Mouse (Mus musculus): Measurements from ENCODE around the gene Mcoln3. TPM values are rescaled to one million over a fixed set of nuclear protein-coding genes. Genes with fewer than 3 reads are reported as not detected.

Gene Mcoln3
- polyA plus RNA-seq, 1 experiment from 2014 or later = 0.69 TPM

DNA sequence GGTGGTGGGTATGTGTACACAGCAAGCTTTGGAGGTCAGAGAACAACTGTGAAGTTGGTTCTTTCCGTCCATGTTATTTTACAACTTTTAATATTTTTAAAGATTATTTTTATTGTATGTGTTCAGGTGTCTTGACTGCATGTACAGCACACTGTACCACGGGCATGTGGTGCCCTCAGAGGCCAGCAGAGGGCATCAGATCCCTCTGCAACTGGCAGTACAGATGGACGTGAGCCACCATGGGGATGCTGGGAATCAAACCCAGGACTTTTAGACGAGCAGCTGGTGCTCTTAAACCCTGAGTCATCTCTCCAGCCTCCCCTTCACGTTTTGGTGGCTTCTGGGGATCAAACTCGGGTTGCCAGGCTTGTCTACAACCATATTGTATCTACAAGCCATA is 15.2 kb upstream of the Mcoln3 start:
- no peak for ATAC-seq (ENCODE audit: low read depth)
- 51% methylated on average over 6 of the region's 6 CpGs for WGBS
- H3K4me3 ChIP-seq (ENCODE audit: low read length) = no peak overlapping the region
- H3K36me3 ChIP-seq (ENCODE audit: control insufficient read depth, insufficient read depth, low read length) = no peaks in the 10 kb centered on the region
- no peaks in the 10 kb centered on the region for H3K9me3 ChIP-seq (ENCODE audit: control insufficient read depth, low read length)
- H3K9ac ChIP-seq (ENCODE audit: low read length) = no peak overlapping the region
- no peak overlapping the region for H3K27ac ChIP-seq (ENCODE audit: low read length)
- H3K27me3 ChIP-seq (ENCODE audit: control insufficient read depth, insufficient read depth, low read depth, low read length) = 0 out of 2 replicates have a peak, but pooled peaks cover 2% of the 10 kb centered on the region
- no peak overlapping the region for H3K4me2 ChIP-seq (ENCODE audit: low read depth, low read length)
- H3K4me1 ChIP-seq (replicated peaks; ENCODE audit: control insufficient read depth, insufficient read depth, low read length) = peaks cover under 1% of the 10 kb centered on the region

- peaks cover 3% of the 10 kb centered on the region for H3K4me1 ChIP-seq (replicated peaks; ENCODE audit: control insufficient read depth, insufficient read depth, low read length)
- H3K27ac ChIP-seq (ENCODE audit: low read length) = no peak overlapping the region
- H3K9me3 ChIP-seq (ENCODE audit: control insufficient read depth, low read length) = no peaks in the 10 kb centered on the region
- H3K27me3 ChIP-seq (ENCODE audit: control insufficient read depth, insufficient read depth, low read depth, low read length) = 0 out of 2 replicates have a peak, but pooled peaks cover 2% of the 10 kb centered on the region
- peak overlapping the region; percentile 51 for H3K4me3 ChIP-seq (ENCODE audit: low read length)
- ATAC-seq (ENCODE audit: low read depth) = peak; percentile 44
- H3K36me3 ChIP-seq (ENCODE audit: control insufficient read depth, insufficient read depth, low read length) = no peaks in the 10 kb centered on the region
- peak overlapping the region; percentile 84 for H3K4me2 ChIP-seq (ENCODE audit: low read depth, low read length)
- peak overlapping the region; percentile 8; the same call in 1 of the 2 replicates for H3K9ac ChIP-seq (ENCODE audit: low read length)
- WGBS = 4% methylated on average over 18 of the region's 18 CpGs
Observed at GRCm38 (mm10) chr3:146107116-146107849, 10.0 kb upstream of the Mcoln3 start.

DNA sequence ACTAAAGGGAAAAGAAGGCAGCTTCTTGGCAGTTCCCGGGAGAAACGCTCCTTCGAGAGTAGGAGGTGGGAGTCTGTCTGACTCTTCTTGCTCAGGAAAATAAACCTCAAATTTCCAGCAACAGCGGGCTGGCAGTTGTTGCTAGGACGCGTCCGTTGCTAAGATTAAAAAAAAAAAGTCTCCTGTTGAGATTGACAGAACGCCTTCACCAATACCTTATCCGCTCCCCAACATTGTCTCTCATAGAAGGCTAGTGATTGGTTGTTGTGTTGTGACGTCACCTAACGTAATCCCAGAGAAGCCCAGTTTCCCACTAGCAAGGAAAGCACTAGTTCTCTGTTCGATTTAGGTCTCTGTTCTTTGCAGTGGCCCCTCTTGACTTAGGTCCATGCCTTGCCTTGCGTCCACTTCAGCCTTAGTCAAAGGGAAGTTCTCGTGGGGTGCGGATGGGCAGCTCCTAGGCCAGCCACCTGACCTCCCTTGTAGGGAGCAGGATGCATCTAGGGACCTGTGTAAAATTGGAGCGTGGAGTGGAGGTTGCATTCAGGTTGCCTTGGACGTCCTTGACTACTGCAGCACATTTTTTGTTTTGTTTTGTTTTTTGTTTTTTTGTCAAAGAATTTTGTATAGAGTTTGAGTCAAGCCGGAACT is 9.2 kb upstream of the Mcoln3 start, which contains the start of gene Wdr63:
Gene Wdr63, minus strand, starts transcription at position 210 of the 651 bp plus-strand sequence.
- H3K36me3 ChIP-seq (ENCODE audit: control insufficient read depth, insufficient read depth, low read length) = no peaks in the 10 kb centered on the region
- H3K9me3 ChIP-seq (ENCODE audit: control insufficient read depth, low read length) = no peaks in the 10 kb centered on the region
- H3K27ac ChIP-seq (ENCODE audit: low read length) = no peak within 1 kb of the TSS
- H3K27me3 ChIP-seq (ENCODE audit: control insufficient read depth, insufficient read depth, low read depth, low read length) = peaks cover 2% of the 10 kb centered on the region; the same call in 1 of the 2 replicates
- H3K4me3 ChIP-seq (ENCODE audit: low read length) = peak within 1 kb of the TSS; percentile 51
- H3K4me1 ChIP-seq (replicated peaks; ENCODE audit: control insufficient read depth, insufficient read depth, low read length) = peaks cover 3% of the 10 kb centered on the region
- 10% methylated on average over 18 of the region's 18 CpGs for WGBS
- H3K4me2 ChIP-seq (ENCODE audit: low read depth, low read length) = peak within 1 kb of the TSS; percentile 84
- peak within 1 kb of the TSS; percentile 8; the same call in 1 of the 2 replicates for H3K9ac ChIP-seq (ENCODE audit: low read length)
- peak; percentile 96 for ATAC-seq (ENCODE audit: low read depth)

DNA sequence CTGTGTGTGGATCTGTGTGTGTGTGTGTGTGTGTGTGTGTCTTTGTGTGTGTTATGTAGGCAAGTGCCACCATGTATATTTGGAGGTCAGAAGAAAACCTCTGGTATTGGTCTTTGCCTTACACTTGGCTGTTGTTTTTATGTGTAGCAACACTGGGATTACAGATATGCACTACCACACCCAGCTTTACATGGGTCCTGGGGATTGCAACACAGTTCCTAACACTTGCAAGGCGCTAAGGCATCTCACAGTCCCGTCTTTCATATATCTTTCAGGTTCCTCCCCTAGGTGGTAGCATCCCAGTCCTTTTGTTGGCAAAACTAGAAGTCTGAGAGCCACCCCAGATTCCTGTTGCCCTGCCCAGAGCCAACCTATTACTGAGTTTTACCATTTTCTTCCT is 8.3 kb upstream of the Mcoln3 start:
- Histone ChIP-seq H3K4me2 (ENCODE audit: low read depth, low read length) (no peak overlapping the region), H3K9me3 (ENCODE audit: control insufficient read depth, low read length) (no peaks in the 10 kb centered on the region), H3K27me3 (ENCODE audit: control insufficient read depth, insufficient read depth, low read depth, low read length) (peaks cover 2% of the 10 kb centered on the region; the same call in 1 of the 2 replicates), H3K36me3 (ENCODE audit: control insufficient read depth, insufficient read depth, low read length) (no peaks in the 10 kb centered on the region), H3K27ac (ENCODE audit: low read length) (no peak overlapping the region), H3K4me1 (replicated peaks; ENCODE audit: control insufficient read depth, insufficient read depth, low read length) (peaks cover 3% of the 10 kb centered on the region), H3K4me3 (ENCODE audit: low read length) (no peak overlapping the region), H3K9ac (ENCODE audit: low read length) (no peak overlapping the region)
- no peak for ATAC-seq (ENCODE audit: low read depth)
- WGBS = 69% methylated on average over 2 of the region's 2 CpGs

DNA sequence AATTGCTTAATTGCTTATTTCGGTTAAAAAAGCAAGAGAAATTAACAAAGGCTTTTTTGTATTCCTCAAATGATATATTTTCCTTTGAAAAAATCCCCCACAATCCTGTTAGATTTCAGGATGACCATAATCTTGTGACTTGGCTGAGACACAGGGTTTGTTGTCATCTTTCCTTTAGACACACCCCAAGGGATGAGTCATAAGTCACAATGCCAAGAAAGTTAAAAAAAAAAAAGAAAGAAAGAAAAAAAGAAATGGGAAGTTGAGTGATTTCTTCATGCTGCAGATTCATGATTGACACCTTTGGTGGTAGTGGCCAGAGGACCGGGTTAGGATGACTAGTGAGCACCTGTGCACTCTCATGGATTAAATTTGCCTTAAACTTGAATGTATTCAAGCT is 6.9 kb upstream of the Mcoln3 start:
- ATAC-seq (ENCODE audit: low read depth) = no peak
- Histone ChIP-seq H3K9ac (ENCODE audit: low read length) (no peak overlapping the region), H3K27ac (ENCODE audit: low read length) (no peak overlapping the region), H3K36me3 (ENCODE audit: control insufficient read depth, insufficient read depth, low read length) (no peaks in the 10 kb centered on the region), H3K9me3 (ENCODE audit: control insufficient read depth, low read length) (no peaks in the 10 kb centered on the region), H3K4me1 (replicated peaks; ENCODE audit: control insufficient read depth, insufficient read depth, low read length) (peaks cover 3% of the 10 kb centered on the region), H3K27me3 (ENCODE audit: control insufficient read depth, insufficient read depth, low read depth, low read length) (peaks cover 2% of the 10 kb centered on the region; the same call in 1 of the 2 replicates), H3K4me3 (ENCODE audit: low read length) (no peak overlapping the region), H3K4me2 (ENCODE audit: low read depth, low read length) (no peak overlapping the region)
- 72% methylated on average over 2 of the region's 2 CpGs for WGBS

GRCm38 (mm10) chr3:146110916-146111315 is 6.3 kb upstream of the Mcoln3 start:
- no peak for ATAC-seq (ENCODE audit: low read depth)
- Histone ChIP-seq H3K27ac (ENCODE audit: low read length) (no peak overlapping the region), H3K9ac (ENCODE audit: low read length) (no peak overlapping the region), H3K9me3 (ENCODE audit: control insufficient read depth, low read length) (no peaks in the 10 kb centered on the region), H3K4me1 (replicated peaks; ENCODE audit: control insufficient read depth, insufficient read depth, low read length) (peaks cover 3% of the 10 kb centered on the region), H3K36me3 (ENCODE audit: control insufficient read depth, insufficient read depth, low read length) (no peaks in the 10 kb centered on the region), H3K27me3 (ENCODE audit: control insufficient read depth, insufficient read depth, low read depth, low read length) (peaks cover 2% of the 10 kb centered on the region; the same call in 1 of the 2 replicates), H3K4me3 (ENCODE audit: low read length) (no peak overlapping the region), H3K4me2 (ENCODE audit: low read depth, low read length) (no peak overlapping the region)
- WGBS = 61% methylated on average over 6 of the region's 6 CpGs

DNA sequence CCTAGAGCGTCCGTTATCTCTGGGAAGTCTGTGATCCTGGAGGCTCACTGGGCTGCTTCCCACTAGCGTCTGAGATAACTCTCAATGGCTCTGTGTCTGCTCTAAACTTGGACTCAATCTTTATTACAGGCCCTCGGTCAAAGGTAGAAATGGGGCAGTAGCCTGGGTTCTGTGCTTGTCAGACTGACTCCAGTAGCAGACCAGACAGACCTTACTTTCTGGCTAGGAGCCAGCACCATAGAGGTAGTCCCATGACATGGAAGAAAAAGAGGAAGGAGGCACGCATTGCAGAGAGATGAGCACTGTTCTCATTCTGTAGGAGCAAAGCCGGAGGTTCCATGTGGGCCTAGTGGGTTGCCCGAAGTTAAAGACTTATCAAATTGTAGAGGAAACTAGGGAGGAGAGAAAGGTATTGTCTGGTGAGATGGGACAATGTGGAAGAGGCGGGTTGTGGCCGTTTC is 777 bp downstream of the Mcoln3 start:
- Histone ChIP-seq H3K27ac (ENCODE audit: low read length) (no peak overlapping the region), H3K9ac (ENCODE audit: low read length) (no peak overlapping the region), H3K4me2 (ENCODE audit: low read depth, low read length) (no peak overlapping the region; the same call in 1 of the 2 replicates), H3K4me1 (replicated peaks; ENCODE audit: control insufficient read depth, insufficient read depth, low read length) (peaks cover 3% of the 10 kb centered on the region; the same call in 1 of the 2 replicates), H3K36me3 (ENCODE audit: control insufficient read depth, insufficient read depth, low read length) (no peaks in the 10 kb centered on the region), H3K27me3 (ENCODE audit: control insufficient read depth, insufficient read depth, low read depth, low read length) (peaks cover 18% of the 10 kb centered on the region), H3K9me3 (ENCODE audit: control insufficient read depth, low read length) (no peaks in the 10 kb centered on the region), H3K4me3 (ENCODE audit: low read length) (no peak overlapping the region)
- ATAC-seq (ENCODE audit: low read depth) = no peak
- 56% methylated on average over 9 of the region's 9 CpGs for WGBS

GRCm38 (mm10) chr3:146121310-146122124 is 4.3 kb downstream of the Mcoln3 start:
- 10% methylated on average over 25 of the region's 25 CpGs for WGBS
- peak overlapping the region; percentile 21; the same call in 1 of the 2 replicates for H3K9ac ChIP-seq (ENCODE audit: low read length)
- no peak overlapping the region for H3K27ac ChIP-seq (ENCODE audit: low read length)
- H3K27me3 ChIP-seq (ENCODE audit: control insufficient read depth, insufficient read depth, low read depth, low read length) = peaks cover 18% of the 10 kb centered on the region
- peak; percentile 54; the same call in 1 of the 2 replicates for ATAC-seq (ENCODE audit: low read depth)
- no peaks in the 10 kb centered on the region for H3K9me3 ChIP-seq (ENCODE audit: control insufficient read depth, low read length)
- H3K36me3 ChIP-seq (ENCODE audit: control insufficient read depth, insufficient read depth, low read length) = no peaks in the 10 kb centered on the region
- peak overlapping the region; percentile 26 for H3K4me2 ChIP-seq (ENCODE audit: low read depth, low read length)
- peak overlapping the region; percentile 6 for H3K4me3 ChIP-seq (ENCODE audit: low read length)
- H3K4me1 ChIP-seq (replicated peaks; ENCODE audit: control insufficient read depth, insufficient read depth, low read length) = peaks cover 3% of the 10 kb centered on the region; the same call in 1 of the 2 replicates
